Mouse (Mus musculus) left cerebral cortex, adult 11 months (tissue): ENCODE results near the gene Ptpn11.

Source experiments
- DNase-seq: peaks from one replicate; pipeline ENCODE4 v3.0.0; 2022; ENCODE audit warnings: low spot score

The Ptpn11 gene

GRCm38 (mm10) chr5:121124208-121125185 lies 66.7 kb downstream of the Ptpn11 start:
- no peak for DNase-seq

- no peak for DNase-seq
These were observed 67.8 kb downstream of the Ptpn11 start for GRCm38 (mm10) chr5:121123399-121123798.

- DNase-seq, result no peak
These were observed 68.6 kb downstream of the Ptpn11 start for GRCm38 (mm10) chr5:121122577-121122976.

- DNase-seq, result no peak
These were observed 69.2 kb downstream of the Ptpn11 start for GRCm38 (mm10) chr5:121122036-121122435.

- no peak for DNase-seq
These were observed 71.7 kb downstream of the Ptpn11 start for GRCm38 (mm10) chr5:121119331-121120034.

- no peak for DNase-seq
These were observed 72.9 kb downstream of the Ptpn11 start for GRCm38 (mm10) chr5:121118345-121118744.

- DNase-seq, result no peak
These were observed 74.3 kb downstream of the Ptpn11 start for GRCm38 (mm10) chr5:121116941-121117340.

- peak; percentile 68 for DNase-seq
These were observed 75.6 kb downstream of the Ptpn11 start for GRCm38 (mm10) chr5:121115391-121116157.

GRCm38 (mm10) chr5:121114151-121114550 lies 77.0 kb downstream of the Ptpn11 start:
- DNase-seq, result no peak

- no peak for DNase-seq
These were observed 78.8 kb downstream of the Ptpn11 start for GRCm38 (mm10) chr5:121112390-121112789.

- no peak for DNase-seq
These were observed 79.9 kb downstream of the Ptpn11 start for GRCm38 (mm10) chr5:121111106-121111915.

- DNase-seq, result no peak
These were observed 82.0 kb downstream of the Ptpn11 start for GRCm38 (mm10) chr5:121109185-121109584.

GRCm38 (mm10) chr5:121106913-121107312 lies 84.3 kb downstream of the Ptpn11 start:
- no peak for DNase-seq

GRCm38 (mm10) chr5:121100886-121101580 lies 90.2 kb downstream of the Ptpn11 start:
- no peak for DNase-seq

GRCm38 (mm10) chr5:121100095-121100494 lies 91.1 kb downstream of the Ptpn11 start:
- DNase-seq, result no peak

- no peak for DNase-seq
These were observed 93.2 kb downstream of the Ptpn11 start for GRCm38 (mm10) chr5:121097970-121098369.

- no peak for DNase-seq
These were observed 94.5 kb downstream of the Ptpn11 start for GRCm38 (mm10) chr5:121096744-121097143.

- DNase-seq, result no peak
These were observed 97.9 kb downstream of the Ptpn11 start for GRCm38 (mm10) chr5:121093281-121093680.

- DNase-seq, result no peak
These were observed 101.5 kb downstream of the Ptpn11 start for GRCm38 (mm10) chr5:121089660-121090059.

GRCm38 (mm10) chr5:121087733-121088132 lies 103.5 kb downstream of the Ptpn11 start:
- no peak for DNase-seq

GRCm38 (mm10) chr5:121082605-121083004 lies 108.6 kb downstream of the Ptpn11 start:
- no peak for DNase-seq
